Mouse (Mus musculus) liver, embryonic 14.5 days (tissue): ENCODE data around the gene Cda.

Experiments used
- CTCF ChIP-seq: IDR thresholded peaks from 2 replicates; pipeline ENCODE4 v1.5.1; 2016; ENCODE audit warnings: antibody characterized with exemption, low read depth, control low read depth
- EP300 ChIP-seq: IDR thresholded peaks from 2 replicates; pipeline ENCODE4 v1.6.1; 2016; ENCODE audit warnings: antibody characterized with exemption, low read depth

GRCm38 (mm10) chr4:138315781-138316180, 52.0 kb downstream of the Cda start:
- TF ChIP-seq CTCF (peak; percentile 80), EP300 (no peak)
